Mouse (Mus musculus) hindbrain, embryonic 12.5 days (tissue): ENCODE results near the gene Myo16. TPM values are rescaled to one million over a fixed set of nuclear protein-coding genes. Genes with fewer than 3 reads are reported as not detected.

Source experiments
- ATAC-seq: fragments of 200-750 bp; cut with Nextera tagmentation; 2 replicates; pipeline ENCODE4 v1.8.0; 2017; ENCODE audit warnings: moderate TSS enrichment; ENCODE audit not compliant: low FRiP score
- H3K27ac ChIP-seq: fragments of 300-500 bp; sonication (generic); 2 replicates; pipeline ENCODE4 v1.5.1; 2016; ENCODE audit warnings: mild to moderate bottlenecking
- H3K27me3 ChIP-seq: fragments of 300-500 bp; sonication (generic); 2 replicates; pipeline ENCODE4 v1.6.1; 2016; ENCODE audit warnings: mild to moderate bottlenecking
- H3K36me3 ChIP-seq: fragments of 300-500 bp; sonication (generic); 2 replicates; pipeline ENCODE4 v1.6.1; 2016; ENCODE audit warnings: mild to moderate bottlenecking
- H3K4me1 ChIP-seq: fragments of 300-500 bp; sonication (generic); 2 replicates; pipeline ENCODE4 v1.6.1; 2016
- H3K4me2 ChIP-seq: fragments of 300-500 bp; sonication (generic); replicated peaks from 2 replicates; pipeline ENCODE4 v1.6.1; 2016; ENCODE audit warnings: mild to moderate bottlenecking
- H3K4me3 ChIP-seq: fragments of 300-500 bp; sonication (generic); 2 replicates; pipeline ENCODE4 v1.5.1; 2016; ENCODE audit warnings: mild to moderate bottlenecking
- H3K9ac ChIP-seq: fragments of 300-500 bp; sonication (generic); 2 replicates; pipeline ENCODE4 v1.6.1; 2016; ENCODE audit warnings: mild to moderate bottlenecking, moderate library complexity
- H3K9me3 ChIP-seq: fragments of 300-500 bp; sonication (generic); replicated peaks from 2 replicates; pipeline ENCODE4 v1.6.1; 2016; ENCODE audit warnings: mild to moderate bottlenecking
- WGBS: fragments of 180-500 bp; shearing (Covaris S2); methylation state at CpG from one replicate; pipeline ENCODE4 v1.1.7; 2016; 5-methylcytosine and 5-hydroxymethylcytosine counted together
- polyA plus RNA-seq: library from polyadenylated mRNA; unstranded; fragments of >200 nt; fragmentation: Nextera tagmentation; extraction: Ambion mirVana; gene quantifications from 2 replicates; pipeline ENCODE4 v1.2.1, GENCODE M21; 2016

Myo16 gene
- polyA plus RNA-seq, 1 experiment from 2014 or later, result 4.3 TPM

DNA sequence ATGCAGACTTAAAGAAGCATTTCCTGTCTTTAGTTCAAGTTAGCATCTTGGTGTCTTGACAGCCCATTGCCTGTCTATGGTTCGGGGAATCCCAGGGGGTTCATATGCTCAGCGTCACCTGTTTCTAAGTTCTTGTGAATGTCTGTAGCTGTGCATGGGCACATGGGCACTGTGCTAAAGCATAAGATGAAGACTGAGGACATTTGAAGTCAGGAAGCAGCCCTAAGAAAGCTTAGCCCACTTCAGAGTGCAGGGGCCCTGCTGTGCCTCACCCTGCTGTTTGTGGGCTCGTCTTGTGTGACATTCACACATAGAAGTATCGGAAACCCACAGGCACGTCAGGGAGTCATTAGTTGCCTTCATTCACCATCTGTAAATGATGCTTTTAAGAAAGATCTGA is 308.6 kb downstream of the Myo16 start:
- no peak for ATAC-seq
- Histone ChIP-seq H3K27ac (no peak overlapping the region), H3K4me1 (no peaks in the 10 kb centered on the region)

DNA sequence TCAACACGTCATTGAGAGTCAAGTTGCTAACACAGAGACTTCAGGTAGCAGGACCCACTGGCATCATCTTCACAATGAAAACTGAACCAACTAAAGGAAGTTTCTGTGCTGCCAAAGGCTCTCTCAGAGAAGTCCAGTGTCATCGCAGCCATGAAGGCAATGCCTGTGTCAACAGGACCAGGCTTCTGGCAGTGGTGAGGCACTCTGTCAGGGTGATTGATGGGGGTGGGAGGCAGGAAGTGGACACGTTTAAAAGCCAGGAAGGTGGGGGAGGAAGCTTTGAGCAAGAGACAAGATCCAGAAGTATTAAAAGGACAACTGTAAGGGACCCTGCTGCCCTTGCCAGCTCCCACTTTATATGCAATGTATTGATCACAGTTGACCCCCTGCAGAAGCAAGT is 314.8 kb downstream of the Myo16 start:
- Histone ChIP-seq H3K4me1 (no peaks in the 10 kb centered on the region), H3K27ac (no peak overlapping the region), H3K9ac (no peak overlapping the region), H3K36me3 (no peaks in the 10 kb centered on the region), H3K9me3 (no peaks in the 10 kb centered on the region), H3K4me2 (no peak overlapping the region), H3K27me3 (no peaks in the 10 kb centered on the region), H3K4me3 (no peak overlapping the region)
- WGBS, result 56% methylated on average over 3 of the region's 3 CpGs
- ATAC-seq, result no peak

More for the DNA sequence above, 308.6 kb downstream of the Myo16 start:
- Histone ChIP-seq H3K4me2 (no peak overlapping the region), H3K9ac (no peak overlapping the region), H3K9me3 (no peaks in the 10 kb centered on the region), H3K27me3 (no peaks in the 10 kb centered on the region), H3K36me3 (no peaks in the 10 kb centered on the region), H3K4me3 (no peak overlapping the region)
- 76% methylated on average over 5 of the region's 5 CpGs for WGBS

DNA sequence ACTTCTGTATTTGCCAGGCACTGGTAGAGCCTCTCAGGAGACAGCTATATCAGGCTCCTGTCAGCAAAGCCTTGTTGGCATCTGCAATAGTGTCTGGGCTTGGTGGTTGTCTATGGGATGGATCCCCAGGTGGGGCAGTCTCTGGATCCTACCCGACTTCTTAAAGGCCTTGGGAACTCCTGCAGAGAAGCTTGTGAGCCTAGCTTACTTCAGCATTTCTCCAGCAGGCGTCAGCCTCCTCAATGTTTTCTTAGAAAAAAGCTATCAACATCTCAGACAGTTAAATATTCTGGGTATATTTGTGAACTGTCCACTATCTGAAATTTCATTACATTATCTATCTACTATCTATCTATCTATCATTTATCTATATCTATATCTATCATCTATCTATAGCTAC is 315.9 kb downstream of the Myo16 start:
- no peaks in the 10 kb centered on the region for H3K36me3 ChIP-seq
- ATAC-seq, result no peak
- H3K9ac ChIP-seq, result no peak overlapping the region
- 71% methylated on average over 2 of the region's 2 CpGs for WGBS
- H3K9me3 ChIP-seq, result no peaks in the 10 kb centered on the region
- no peak overlapping the region for H3K4me2 ChIP-seq
- no peak overlapping the region for H3K4me3 ChIP-seq
- H3K27me3 ChIP-seq, result no peaks in the 10 kb centered on the region
- no peak overlapping the region for H3K27ac ChIP-seq
- no peaks in the 10 kb centered on the region for H3K4me1 ChIP-seq

DNA sequence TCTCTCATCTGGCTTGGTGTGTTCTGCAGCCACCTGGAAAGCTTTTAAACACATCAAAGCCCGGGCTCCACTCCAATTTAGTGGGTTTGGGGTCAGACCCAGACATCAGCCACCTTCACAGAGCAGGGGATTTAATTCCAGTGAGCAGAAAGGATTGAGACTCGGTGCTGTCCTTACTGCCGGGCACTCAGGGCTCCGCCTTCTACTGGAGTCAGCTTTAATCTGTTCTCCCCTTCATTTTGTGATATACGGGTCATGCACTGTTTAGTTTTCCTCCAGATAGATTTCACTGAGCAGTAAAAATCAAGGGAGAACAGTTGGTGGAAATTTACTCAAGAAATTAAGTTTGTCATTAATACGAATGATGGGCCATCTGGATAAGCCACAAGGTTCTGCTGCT is 316.6 kb downstream of the Myo16 start:
- 64% methylated on average over 6 of the region's 6 CpGs for WGBS
- Histone ChIP-seq H3K27me3 (no peaks in the 10 kb centered on the region), H3K36me3 (no peaks in the 10 kb centered on the region), H3K9me3 (no peaks in the 10 kb centered on the region), H3K27ac (no peak overlapping the region), H3K4me1 (no peaks in the 10 kb centered on the region), H3K4me3 (no peak overlapping the region), H3K4me2 (no peak overlapping the region), H3K9ac (no peak overlapping the region)
- ATAC-seq, result no peak

DNA sequence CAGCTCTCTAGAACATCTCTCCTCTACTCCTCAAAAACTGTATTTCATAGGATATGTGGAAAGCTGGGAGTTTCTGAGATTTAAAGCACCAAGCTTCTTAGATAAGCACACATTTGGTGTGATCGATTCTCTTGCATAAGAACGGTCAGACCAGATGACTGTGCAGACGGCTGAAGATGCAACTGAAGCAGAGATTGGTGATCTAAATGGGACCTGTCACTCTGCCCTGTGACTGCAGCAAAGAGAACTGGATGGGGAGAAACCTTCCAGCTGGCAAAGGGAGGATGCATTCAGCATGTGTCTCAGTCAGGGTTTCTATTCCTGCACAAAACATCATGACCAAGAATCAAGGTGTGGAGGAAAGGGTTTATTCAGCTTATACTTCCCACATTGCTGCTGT is 318.7 kb downstream of the Myo16 start:
- no peak for ATAC-seq
- Histone ChIP-seq H3K9ac (no peak overlapping the region), H3K9me3 (no peaks in the 10 kb centered on the region), H3K4me3 (no peak overlapping the region), H3K4me1 (no peaks in the 10 kb centered on the region), H3K36me3 (no peaks in the 10 kb centered on the region), H3K27ac (no peak overlapping the region), H3K4me2 (no peak overlapping the region), H3K27me3 (no peaks in the 10 kb centered on the region)
- WGBS, result 86% methylated on average over 3 of the region's 3 CpGs

DNA sequence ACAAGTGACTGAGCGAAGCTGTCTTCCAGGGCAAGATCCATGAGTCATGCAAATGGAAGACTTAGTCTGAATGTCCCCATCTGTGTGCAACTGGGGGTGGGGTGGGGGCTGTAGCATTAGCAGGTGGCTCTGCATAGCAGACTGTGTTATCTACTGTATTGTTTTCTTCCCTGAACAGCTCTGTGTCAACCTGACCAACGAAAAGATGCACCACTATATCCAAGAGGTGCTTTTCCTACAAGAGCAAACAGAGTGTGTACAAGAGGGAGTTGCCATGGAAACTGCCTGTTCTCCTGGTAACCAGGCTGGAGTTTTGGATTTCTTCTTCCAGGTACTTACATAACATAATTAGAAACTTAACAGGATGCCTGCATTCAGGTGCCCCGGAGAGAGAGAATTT is 320.7 kb downstream of the Myo16 start:
- no peak overlapping the region for H3K9ac ChIP-seq
- no peaks in the 10 kb centered on the region for H3K36me3 ChIP-seq
- H3K27ac ChIP-seq, result no peak overlapping the region
- no peaks in the 10 kb centered on the region for H3K27me3 ChIP-seq
- no peaks in the 10 kb centered on the region for H3K4me1 ChIP-seq
- H3K4me2 ChIP-seq, result no peak overlapping the region
- H3K4me3 ChIP-seq, result no peak overlapping the region
- ATAC-seq, result no peak
- 85% methylated on average over 3 of the region's 3 CpGs for WGBS
- H3K9me3 ChIP-seq, result no peaks in the 10 kb centered on the region

DNA sequence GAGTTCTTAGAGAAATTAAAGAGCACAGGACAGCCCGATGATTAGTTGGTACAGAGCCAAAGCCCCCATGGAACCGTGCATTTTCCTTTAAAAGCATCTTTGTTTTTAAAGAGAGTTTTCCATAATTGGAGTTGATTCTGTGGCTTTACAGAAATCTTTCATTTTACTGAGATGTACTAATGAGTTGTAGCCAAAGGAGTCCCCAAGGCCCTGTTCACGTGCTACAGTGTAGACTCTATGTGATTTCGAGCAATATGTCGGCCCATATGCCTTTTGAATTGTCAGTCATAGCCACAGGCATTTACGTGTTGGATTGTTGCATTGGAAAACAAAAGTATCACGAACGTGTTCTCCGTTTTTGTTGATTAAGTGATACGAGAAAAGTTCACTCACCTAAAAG is 325.3 kb downstream of the Myo16 start:
- Histone ChIP-seq H3K4me2 (no peak overlapping the region), H3K4me1 (no peaks in the 10 kb centered on the region), H3K36me3 (no peaks in the 10 kb centered on the region), H3K27me3 (no peaks in the 10 kb centered on the region), H3K27ac (no peak overlapping the region), H3K9ac (no peak overlapping the region), H3K4me3 (no peak overlapping the region), H3K9me3 (no peaks in the 10 kb centered on the region)
- 89% methylated on average over 10 of the region's 10 CpGs for WGBS
- no peak for ATAC-seq

DNA sequence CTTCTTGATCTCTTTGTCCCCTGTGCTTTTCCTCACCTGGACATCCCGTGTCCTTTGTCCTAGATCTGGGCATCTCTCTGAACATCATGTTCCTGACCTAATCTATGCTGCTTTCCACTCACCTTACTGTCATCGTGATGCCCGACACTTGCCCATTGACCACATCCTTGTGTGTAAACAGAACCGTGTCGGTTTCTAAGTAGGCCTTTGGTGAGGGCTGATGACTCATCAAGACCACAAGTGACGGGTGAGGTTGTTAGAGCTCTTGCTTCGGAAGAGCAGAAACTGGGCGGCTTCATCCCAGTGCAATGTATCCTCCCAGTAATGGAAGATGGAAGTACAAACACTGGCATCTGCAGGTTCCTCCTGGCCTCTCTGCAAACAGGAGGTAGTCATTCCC is 327.1 kb downstream of the Myo16 start:
- no peak overlapping the region for H3K9ac ChIP-seq
- H3K36me3 ChIP-seq, result no peaks in the 10 kb centered on the region
- H3K27ac ChIP-seq, result no peak overlapping the region
- H3K4me3 ChIP-seq, result no peak overlapping the region
- no peaks in the 10 kb centered on the region for H3K27me3 ChIP-seq
- WGBS, result 93% methylated on average over 8 of the region's 8 CpGs
- no peaks in the 10 kb centered on the region for H3K4me1 ChIP-seq
- H3K4me2 ChIP-seq, result no peak overlapping the region
- no peaks in the 10 kb centered on the region for H3K9me3 ChIP-seq
- no peak for ATAC-seq

DNA sequence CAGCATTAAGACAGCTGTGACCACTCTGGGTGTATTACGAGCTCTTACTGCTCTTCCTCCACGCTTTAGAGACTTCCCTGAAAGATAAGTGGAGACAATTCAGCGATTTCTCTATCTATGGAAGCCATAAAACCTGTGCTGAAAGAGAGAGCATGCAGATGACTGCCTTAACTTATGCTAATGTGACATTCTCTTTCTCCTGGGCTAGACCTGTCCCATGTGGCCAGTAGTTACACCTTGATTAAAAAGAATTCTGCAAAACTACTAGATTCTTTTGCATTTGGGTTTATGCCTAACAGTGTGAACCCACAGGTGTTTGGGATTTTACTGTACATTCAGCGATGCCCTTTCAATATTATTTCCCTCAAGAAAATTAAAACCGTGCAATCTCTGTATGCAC is 328.4 kb downstream of the Myo16 start:
- no peaks in the 10 kb centered on the region for H3K9me3 ChIP-seq
- ATAC-seq, result no peak
- H3K27me3 ChIP-seq, result no peaks in the 10 kb centered on the region
- H3K4me3 ChIP-seq, result no peak overlapping the region
- H3K9ac ChIP-seq, result no peak overlapping the region
- no peak overlapping the region for H3K27ac ChIP-seq
- H3K36me3 ChIP-seq, result no peaks in the 10 kb centered on the region
- 89% methylated on average over 5 of the region's 5 CpGs for WGBS
- no peak overlapping the region for H3K4me2 ChIP-seq
- H3K4me1 ChIP-seq, result no peaks in the 10 kb centered on the region

DNA sequence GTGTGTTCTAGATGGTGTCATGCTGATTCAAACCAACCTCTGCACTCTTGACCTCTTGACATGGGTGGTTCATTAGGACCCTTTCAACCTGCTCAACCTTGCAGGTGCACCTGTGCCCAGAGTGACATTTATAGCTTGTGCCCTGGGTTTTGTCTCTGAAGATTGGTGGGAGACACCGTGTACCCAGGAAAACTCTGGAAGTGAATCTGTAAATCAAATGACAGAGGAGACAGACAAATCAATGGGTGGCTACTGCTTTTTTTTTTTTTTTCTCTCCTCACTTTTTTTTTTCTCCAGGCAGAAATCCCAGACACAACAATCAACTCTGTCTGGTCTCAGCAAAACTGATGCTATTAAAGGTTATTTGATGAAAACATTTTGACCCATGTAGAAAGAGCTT is 329.2 kb downstream of the Myo16 start:
- no peak overlapping the region for H3K9ac ChIP-seq
- no peak overlapping the region for H3K4me3 ChIP-seq
- 76% methylated on average over 1 of the region's 1 CpGs for WGBS
- H3K36me3 ChIP-seq, result no peaks in the 10 kb centered on the region
- H3K4me1 ChIP-seq, result no peaks in the 10 kb centered on the region
- H3K9me3 ChIP-seq, result no peaks in the 10 kb centered on the region
- H3K4me2 ChIP-seq, result no peak overlapping the region
- H3K27ac ChIP-seq, result no peak overlapping the region
- ATAC-seq, result no peak
- H3K27me3 ChIP-seq, result no peaks in the 10 kb centered on the region

DNA sequence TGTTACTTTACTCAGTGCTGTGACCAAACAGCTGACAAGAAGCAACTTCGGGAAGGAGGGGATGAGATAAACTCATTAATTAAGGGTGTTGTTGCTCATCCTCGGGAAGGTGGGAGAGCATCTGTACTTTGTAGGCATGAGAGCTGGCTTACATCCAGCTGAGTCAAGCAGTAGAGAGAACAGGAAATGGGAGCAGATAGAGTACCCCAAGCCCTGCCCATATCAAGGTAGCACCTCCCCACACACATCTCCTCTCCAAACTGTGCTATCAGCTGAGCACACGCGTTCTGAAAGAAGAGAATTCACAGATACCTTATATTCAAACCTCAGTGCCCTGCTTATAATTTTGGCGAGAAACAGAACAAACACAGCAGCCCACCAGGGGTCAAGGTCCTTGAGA is 330.1 kb downstream of the Myo16 start:
- WGBS, result 73% methylated on average over 5 of the region's 5 CpGs
- Histone ChIP-seq H3K27ac (no peak overlapping the region), H3K4me3 (no peak overlapping the region), H3K9ac (no peak overlapping the region), H3K4me2 (no peak overlapping the region), H3K27me3 (no peaks in the 10 kb centered on the region), H3K36me3 (no peaks in the 10 kb centered on the region), H3K4me1 (no peaks in the 10 kb centered on the region), H3K9me3 (no peaks in the 10 kb centered on the region)
- no peak for ATAC-seq

DNA sequence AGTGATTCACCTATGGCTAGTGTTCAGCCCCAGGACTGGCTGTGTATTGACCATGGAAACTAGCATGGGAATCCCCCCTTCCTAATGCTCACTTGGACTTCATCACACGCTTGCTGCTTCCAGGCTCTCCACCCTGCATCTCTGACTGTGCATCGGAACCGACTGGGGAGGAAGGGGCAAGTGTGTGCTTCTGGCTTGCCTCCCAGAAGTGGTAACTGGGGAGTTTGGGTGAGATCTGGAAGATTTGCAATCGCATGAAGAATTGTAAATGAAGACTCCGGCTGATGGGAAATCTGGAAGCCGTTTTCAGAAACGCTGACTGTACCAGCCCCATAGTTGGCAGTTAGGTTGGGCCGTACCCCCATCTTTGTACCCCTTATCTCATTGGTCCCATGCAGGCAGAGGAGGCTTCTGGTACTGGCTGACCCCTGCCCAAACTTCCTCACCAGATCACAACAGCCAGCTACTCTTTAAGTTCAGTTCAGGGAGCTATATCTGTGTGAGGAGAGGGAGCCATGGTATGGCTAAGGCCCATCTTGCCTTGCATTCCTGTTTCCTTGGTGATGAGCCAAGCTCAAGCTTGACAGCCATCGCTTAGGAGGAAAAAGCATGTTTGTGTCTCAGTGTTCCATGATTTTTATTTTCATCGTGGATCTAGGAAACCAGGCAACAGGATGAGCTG is 336.2 kb downstream of the Myo16 start:
- WGBS, result 88% methylated on average over 10 of the region's 10 CpGs

DNA sequence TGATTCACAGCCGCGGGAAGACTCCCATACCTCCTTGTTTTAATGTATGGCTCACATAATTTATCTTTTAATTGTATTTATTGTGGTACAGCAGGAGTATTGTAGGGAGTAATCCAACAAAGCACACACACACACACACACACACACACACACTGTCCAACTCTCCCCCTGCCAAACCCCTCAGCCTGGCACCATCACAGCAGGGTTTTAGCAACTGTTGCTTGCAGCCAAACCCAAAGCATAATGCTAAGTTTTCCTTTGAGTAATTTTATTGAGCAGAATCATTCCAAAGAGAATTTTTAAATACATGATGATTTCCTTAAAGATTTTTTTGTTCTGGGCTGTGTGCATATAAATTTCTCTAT is 336.7 kb downstream of the Myo16 start:
- H3K4me2 ChIP-seq, result no peak overlapping the region
- H3K27ac ChIP-seq, result no peak overlapping the region
- no peak overlapping the region for H3K9ac ChIP-seq
- 91% methylated on average over 2 of the region's 2 CpGs for WGBS
- no peaks in the 10 kb centered on the region for H3K36me3 ChIP-seq
- no peaks in the 10 kb centered on the region for H3K27me3 ChIP-seq
- H3K4me3 ChIP-seq, result no peak overlapping the region
- no peaks in the 10 kb centered on the region for H3K4me1 ChIP-seq
- ATAC-seq, result no peak
- no peaks in the 10 kb centered on the region for H3K9me3 ChIP-seq

More for the DNA sequence above, 336.2 kb downstream of the Myo16 start:
- H3K36me3 ChIP-seq, result no peaks in the 10 kb centered on the region
- no peaks in the 10 kb centered on the region for H3K9me3 ChIP-seq
- no peaks in the 10 kb centered on the region for H3K27me3 ChIP-seq
- H3K4me2 ChIP-seq, result no peak overlapping the region
- no peak overlapping the region for H3K27ac ChIP-seq
- no peak for ATAC-seq
- H3K4me3 ChIP-seq, result no peak overlapping the region
- no peak overlapping the region for H3K9ac ChIP-seq
- H3K4me1 ChIP-seq, result no peaks in the 10 kb centered on the region
